Mouse (Mus musculus): ENCODE measurements at regions not wholly inside any gene's neighbourhood (a gene's known extent, or its start where the extent isn't known, plus 50 kb on each side); places are given as distances from the start of the nearest gene placed in this dataset.
"Not testable (repeated sequence)": the region's sequence is repeated elsewhere in the genome, so short reads cannot be mapped to it uniquely, and the experiment has no call there.

DNA sequence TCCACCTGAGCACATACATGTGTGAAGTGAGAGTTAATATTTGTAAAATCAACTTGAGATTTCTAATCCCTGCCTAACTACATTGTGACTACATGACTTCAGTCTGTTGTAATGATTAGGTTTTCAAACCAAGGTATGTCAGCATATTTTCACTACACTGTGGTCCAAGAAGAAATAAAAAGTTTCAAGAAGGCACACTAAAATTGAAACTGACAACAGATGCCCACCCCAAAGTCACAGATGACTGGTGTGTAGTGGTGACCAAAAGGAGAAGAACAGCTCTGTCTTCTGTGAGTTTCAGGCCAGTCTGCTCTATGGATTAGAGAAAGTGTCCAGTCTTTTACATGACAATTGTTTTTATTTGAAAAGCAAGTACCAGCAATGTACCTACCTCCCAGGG is 255.9 kb upstream of the Klf6 start:
- DNase-seq (ENCODE audit: low read depth), result no peak

DNA sequence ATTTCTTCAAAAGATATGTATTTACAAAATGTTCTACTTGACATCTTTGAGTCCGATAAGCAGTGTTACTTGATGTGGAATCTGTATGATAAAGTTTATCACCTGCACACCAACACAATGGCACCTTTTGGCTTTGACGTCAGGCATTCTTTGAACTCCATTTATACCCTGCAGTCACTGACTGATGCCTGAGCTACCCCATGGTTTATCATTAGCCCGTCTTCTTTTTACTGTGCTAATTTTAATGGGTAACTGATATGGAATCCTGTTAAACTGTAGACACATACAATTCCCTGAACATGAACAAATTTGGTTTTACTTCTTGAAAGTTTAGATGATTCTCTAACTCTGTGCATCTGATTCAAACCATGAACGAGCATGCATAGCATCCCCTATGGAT is 253.8 kb upstream of the Klf6 start:
- no peak for DNase-seq (ENCODE audit: low read depth)

DNA sequence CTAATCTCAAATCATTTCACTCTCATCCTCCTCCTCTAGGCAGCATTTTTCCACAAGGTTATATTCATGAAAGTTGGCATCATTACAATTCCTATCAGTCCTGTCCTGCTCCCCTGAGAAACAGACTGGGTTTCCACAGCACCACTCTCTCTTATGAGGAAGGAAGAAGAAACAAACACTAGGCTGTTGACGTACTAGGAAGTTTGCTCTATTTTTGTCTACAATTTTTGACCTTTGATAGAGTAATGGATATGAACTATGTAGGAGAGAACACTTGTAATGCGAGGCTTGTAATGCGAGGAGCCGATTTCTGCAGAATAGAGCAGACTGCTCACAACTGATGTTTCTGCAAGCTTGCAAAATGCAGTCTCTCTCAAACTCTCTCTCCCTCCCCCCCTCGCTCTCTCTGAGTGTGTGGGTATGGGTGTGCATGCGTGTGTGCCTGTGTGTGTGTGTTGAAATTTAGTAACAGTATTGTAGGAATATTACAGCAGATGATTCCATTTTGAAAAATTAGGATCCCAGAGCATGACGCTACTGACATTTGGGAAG is 247.0 kb upstream of the Klf6 start:
- no peak for DNase-seq (ENCODE audit: low read depth)

DNA sequence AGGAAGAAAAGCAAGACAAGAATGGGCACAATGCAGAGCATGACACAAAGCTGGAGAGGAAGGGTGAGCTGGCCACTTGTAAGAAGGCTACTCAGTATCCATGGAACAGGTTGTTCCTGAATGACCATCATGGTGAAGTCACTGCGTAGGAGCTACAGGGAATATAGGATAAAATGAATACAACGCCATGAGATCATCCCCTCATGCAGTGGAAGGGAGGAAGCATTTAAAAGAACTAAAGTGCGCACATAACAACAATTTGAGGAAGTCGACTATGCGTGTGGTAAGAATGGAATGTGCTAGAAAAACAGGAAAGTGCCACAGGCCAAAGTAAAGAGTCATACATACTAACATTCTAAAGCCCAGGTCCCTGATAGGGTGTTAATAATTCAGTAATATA is 246.4 kb upstream of the Klf6 start:
- DNase-seq (ENCODE audit: low read depth), result no peak

DNA sequence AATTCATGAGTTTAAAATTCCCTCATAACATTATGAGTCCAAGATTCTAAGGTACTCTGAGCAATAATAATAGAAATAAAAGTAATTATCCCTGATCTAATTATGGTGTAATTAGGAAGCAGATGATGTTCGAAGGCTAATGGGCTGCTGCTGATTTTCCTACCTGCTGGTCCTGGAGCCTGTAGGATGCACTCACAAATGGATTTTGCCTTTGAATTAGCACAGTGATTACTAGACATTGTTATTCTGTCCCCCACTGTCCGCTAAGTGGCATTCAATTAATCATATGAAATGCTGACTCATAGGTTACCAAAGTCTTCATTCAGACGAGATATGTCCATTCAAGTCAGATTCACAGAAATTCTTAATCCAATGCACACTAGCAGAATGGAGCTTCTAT is 246.0 kb upstream of the Klf6 start:
- DNase-seq (ENCODE audit: low read depth), result no peak

DNA sequence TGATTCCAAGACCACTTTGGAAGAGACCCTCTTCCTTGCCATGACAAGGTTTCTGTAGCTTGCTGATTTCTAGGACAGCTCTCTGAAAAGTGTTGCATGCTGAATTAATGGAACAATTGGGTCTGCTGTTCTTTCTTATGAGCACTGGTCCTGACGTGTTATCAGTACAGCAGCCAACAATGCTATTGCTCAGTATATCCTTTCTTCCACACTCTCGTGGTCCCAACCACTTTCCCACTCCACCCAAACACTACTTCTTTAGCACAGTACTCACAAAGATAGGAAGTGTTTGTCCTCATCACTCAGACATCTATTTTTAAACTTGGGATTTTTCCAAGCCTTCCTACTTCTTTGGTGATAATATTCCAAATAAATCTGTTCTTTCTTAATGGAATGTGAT is 233.2 kb upstream of the Klf6 start:
- DNase-seq (ENCODE audit: low read depth), result no peak

DNA sequence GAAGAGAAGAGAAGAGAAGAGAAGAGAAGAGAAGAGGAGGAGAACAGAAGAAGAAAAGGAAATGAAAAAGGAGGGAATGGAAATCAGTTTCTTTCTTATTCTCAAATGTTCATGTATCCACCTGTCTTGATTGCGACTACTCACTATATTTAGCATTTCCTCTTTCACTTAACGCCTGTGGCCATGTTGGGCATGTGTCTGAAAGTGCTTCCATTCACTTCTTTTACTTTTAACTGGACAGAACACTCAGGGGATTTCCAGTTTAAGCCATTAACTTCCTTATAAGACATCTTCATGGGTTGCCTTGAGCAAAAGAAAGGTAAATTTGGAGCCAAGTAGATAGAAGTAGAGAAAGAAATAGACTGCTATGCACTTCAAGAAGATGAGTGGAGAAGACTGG is 226.3 kb upstream of the Klf6 start:
- no peak for DNase-seq (ENCODE audit: low read depth)

DNA sequence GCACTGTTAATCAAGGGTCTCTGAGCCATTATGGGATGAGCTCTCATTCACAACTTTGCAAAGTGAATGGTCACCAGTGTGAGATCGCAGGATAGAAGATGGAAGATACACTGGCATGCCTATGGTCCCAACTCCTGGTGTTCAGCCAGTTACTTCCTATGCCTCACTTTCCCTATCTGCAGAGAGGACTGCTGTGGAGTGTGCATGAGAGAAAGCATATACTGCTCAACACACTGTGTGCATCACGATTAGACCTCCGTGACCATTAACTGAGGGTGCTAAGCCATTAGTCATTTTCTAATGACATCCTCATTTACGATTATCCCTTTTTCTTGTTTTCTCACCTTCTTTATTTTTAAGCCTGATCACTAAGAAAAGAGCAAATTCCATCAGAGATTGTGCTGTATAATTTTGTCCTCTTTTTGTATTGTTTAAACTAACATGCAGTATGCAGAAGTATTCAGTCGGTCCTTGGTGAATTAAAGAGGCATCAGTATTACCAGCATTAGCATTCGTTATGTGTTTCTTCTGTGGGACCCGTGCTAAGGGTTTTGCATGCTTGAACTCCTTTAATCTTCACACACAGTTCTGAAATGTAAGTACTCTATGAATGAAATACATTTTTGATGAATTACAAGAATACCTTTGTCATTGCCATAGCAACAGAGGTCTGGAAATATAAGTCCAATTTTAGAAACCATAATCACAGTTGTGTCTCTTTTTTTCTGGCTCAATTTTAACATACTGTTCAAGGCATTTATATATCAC is 219.4 kb upstream of the Klf6 start:
- no peak for DNase-seq (ENCODE audit: low read depth)

DNA sequence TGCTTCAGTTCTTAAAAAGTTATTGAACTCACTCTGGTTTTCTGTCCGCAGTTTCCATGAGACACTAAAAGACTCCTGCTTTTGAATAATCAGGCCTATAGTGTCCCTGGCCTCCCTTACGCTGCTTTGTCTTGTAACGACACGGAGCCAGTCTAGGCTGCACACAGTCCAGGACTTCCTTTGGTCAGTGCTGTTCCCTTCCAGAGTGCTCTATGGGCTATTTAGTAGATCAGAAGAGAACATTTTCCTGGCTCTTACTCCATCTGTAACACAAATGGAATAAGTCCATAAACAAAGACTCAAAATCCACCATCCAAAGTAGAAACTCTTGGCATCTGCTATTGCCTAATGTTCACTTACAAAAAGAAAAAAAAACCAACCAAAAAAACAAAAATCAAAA is 213.0 kb upstream of the Klf6 start:
- no peak for DNase-seq (ENCODE audit: low read depth)

DNA sequence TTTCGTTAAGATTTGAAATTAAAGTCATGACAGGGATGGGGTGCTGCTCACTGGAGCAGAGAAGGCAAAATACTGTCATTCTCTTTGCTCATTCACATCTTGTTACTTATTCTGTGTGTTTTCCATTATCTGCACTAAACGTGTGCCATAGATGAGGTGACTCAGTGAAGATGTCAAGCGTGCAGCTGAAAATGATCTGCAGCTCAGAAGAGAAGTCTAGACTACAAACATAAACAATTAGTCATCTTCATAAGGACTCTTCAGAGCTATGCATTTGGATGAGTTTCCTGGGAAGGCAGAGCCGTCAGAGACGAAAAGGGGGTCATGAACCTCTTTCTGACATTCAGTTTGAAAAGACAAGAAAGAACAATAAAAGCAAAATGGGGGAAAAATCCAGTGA is 203.7 kb upstream of the Klf6 start:
- DNase-seq (ENCODE audit: low read depth), result no peak

DNA sequence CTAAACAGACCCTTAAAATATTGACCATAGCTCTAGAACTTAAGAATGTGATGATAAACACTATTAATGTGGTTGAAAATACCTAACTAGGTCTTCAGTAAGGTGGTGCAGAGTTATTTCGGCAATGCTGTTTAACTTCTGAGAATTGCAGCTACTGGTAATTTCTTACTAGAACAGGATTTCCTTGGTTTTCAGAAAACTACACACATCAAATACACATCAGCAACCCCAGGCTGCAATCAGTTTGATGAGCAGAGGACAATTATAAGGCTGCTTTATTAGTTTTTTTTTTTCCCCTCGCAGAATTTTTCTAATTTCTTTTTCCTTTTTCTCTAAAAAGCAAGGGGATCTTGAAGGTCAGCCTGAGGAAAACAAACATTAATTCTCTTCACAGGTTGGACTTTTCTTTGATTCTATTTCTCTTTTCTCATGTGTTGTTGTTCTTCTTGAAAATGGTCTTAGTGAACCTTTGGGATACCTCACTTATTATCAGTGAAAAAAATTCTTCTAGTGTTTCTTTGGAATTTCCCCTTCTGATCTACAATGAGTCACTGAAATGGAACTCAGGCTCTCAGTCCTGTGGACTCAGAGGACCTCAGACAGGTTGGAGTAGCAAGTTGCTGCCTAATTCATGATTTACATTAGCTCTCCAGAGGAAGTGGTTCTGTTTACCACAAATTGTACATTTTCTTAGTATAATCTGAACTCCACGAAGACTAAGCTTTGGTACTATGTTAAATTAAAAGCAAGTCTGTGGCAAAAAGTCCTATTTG is 194.9 kb upstream of the Klf6 start:
- DNase-seq (ENCODE audit: low read depth), result no peak

DNA sequence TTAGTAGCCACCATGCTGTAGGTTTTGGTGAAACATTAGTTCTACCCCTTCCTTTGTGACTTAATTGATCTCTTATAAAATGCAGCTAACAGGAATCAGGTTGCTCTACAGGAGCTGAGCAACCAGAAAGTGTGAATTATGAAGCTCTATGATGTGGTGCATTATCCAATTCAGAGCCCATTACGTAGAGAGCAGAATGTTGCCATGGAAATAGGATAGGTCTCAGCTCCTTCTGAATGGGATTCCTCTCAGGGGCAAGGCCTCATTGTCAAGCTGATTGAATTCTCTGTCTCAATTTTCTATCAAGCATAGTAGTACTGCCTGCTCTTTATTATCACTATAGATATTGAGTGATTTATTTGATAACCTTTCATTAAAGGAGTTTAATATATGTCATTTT is 185.6 kb upstream of the Klf6 start:
- no peak for DNase-seq (ENCODE audit: low read depth)

DNA sequence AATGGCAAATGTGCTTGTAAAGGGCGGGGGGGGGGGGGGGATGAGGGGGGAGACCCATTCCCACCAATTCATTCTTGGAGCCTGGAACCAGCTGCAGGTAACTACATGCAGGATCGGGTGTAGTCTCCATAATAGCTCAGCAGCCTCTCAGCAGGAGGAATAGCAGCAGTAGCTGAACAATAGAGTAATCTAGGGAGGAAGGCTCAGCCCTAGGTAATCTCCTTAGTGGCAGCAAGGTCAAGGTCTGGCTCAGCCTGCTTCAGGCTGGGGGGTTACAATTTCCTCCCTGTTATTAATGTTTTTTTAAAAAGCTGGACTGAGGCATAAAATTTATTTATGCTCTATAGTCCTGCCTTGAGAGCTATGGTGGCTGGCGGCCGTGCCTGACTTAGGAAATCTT is 171.2 kb upstream of the Klf6 start:
- DNase-seq (ENCODE audit: low read depth), result no peak

DNA sequence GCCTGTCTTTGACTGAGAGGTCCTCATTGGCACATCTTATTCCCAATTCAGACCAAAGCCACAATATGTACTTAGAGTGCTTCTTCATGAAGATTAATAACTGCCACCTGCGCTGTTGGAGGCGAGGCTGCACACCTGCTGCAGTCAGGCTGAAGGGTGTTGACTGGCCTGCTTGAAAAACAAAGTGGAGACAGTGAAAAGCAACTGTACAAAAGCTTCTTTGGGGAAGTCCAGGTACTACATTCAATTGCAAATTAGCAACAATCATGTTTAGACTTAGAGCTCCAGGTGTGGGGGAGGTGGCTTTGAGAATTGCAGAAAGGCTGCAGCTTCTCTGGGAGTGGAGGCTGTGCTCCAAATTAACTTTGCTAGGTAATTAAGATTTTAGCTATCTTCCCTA is 170.6 kb upstream of the Klf6 start:
- DNase-seq (ENCODE audit: low read depth), result not testable (repeated sequence)

DNA sequence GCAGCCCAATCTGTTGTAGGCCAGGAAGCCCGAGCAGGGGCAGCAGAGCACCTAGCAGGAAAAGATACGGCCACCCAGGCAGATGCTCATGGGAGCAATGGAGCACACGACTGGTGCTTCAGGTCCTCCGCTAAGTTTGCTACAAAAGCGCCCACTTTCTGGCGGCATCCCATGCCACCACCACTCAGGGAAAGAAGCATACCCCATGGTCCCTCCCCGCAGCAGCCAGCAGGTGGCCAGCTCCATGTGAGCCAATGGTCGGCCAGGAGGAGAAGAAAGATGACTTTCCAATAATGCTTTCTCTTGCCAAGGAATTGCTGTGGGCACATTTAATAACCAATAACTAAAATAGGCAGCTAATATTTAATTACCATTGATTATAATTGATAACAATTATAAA is 166.7 kb upstream of the Klf6 start:
- DNase-seq (ENCODE audit: low read depth), result no peak

DNA sequence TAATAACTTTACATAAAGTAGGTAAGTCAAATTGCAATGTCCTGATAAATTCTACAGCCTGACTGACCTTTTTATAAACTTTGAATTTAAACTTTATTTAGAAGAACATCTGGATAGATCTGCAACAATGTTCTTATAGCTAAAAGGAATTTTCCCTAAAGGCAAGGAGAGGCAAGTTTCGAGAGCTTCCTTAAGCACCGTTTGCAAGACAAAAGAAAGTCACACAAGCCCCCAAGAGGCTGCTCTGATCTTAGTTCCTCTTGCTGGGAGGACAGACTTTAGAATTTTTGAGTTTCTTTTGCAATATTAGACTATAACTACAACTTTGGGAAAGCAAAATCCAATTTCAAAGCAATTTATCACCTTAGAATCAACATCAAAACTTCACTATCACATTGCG is 165.7 kb upstream of the Klf6 start:
- DNase-seq (ENCODE audit: low read depth), result not testable (repeated sequence)

DNA sequence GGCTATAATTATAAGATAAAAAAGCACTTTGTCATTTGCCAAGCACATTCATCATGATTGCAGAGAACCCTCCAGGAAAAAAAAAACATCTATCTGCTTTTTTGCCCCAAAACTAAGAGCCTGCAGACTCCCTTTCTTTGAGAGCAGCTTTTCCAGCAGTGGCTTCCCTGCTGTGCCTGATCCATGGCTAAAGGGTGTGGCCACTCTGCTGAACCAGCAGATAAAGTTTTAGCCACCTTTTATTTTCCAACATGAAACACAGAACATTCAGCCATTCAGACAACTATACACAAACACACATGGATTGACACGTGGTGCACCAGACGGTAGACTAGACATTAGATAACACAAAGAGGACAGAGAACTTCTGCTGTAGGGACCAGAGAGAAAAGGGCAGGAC is 164.9 kb upstream of the Klf6 start:
- DNase-seq (ENCODE audit: low read depth), result no peak

DNA sequence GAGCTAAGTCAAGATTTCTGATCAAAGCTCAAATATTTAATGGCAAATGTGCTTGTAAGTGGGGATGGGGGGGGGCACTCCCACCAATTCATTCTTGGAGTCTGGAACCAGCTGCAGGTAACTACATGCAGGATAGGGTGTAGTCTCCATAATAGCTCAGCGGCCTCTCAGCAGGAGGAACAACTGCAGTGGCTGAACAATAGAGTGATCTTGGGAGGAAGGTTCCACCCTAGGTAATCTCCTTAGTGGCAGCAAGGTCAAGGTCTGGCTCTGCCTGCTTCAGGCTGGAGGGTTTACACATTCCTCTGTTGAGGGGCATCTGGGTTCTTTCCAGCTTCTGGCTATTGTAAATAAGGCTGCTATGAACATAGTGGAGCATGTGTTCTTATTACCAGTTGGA is 164.0 kb upstream of the Klf6 start:
- not testable (repeated sequence) for DNase-seq (ENCODE audit: low read depth)

DNA sequence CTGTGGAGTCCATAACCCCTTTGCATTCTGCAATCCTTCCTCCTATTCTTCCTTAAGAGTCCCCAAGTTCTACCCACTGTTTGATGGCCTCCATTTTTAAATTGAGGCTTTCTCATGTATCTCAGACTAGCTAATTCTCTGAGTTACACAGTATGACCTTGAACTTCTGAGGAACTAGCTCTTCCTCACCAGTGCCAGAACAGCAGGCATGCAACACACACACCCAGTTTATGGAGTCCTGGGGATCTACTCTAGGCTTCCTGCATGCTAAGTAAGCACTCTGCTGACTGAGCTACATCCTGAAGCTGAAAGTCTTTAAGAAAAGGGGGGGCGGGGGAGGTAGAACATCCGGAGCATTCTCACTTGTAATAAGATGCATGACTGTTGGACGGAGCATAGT is 159.2 kb upstream of the Klf6 start:
- DNase-seq (ENCODE audit: low read depth), result no peak

DNA sequence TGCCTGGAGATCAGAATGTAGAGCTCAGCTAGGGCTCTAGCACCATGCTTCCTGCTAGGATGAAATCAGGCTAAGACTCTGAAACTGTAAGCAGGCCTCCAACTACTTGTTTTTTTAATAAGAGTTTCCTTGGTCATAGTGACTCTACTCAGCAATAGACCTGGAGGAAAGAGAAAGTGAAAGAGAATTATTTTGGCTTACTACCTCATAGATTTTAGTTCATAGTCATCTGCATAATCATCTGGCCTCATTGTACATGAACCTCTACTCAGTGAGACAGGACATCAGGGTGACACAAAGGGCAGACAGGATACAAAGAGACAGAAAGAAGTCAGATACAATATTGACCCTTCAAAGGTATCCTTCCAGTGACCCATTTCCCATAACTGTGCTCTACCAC is 156.3 kb upstream of the Klf6 start:
- DNase-seq (ENCODE audit: low read depth), result no peak

DNA sequence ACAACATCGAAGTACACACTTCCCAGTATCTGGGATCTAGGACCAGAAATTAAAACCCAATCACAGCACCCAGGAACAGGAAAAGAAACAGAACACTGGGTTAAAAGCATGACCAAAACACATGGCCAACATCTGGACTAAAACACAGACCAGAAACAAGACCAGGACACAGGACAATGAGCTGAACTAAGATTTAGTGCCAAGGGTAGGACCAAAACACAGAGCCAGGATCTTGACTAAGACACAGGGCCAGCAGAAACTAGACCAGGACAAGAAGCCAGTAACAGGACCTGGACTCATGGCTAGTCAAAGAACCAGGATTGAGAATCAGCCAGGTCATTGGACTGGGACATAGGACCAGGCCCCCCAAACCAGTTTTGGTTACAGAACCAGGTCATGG is 149.6 kb upstream of the Klf6 start:
- no peak for DNase-seq (ENCODE audit: low read depth)

DNA sequence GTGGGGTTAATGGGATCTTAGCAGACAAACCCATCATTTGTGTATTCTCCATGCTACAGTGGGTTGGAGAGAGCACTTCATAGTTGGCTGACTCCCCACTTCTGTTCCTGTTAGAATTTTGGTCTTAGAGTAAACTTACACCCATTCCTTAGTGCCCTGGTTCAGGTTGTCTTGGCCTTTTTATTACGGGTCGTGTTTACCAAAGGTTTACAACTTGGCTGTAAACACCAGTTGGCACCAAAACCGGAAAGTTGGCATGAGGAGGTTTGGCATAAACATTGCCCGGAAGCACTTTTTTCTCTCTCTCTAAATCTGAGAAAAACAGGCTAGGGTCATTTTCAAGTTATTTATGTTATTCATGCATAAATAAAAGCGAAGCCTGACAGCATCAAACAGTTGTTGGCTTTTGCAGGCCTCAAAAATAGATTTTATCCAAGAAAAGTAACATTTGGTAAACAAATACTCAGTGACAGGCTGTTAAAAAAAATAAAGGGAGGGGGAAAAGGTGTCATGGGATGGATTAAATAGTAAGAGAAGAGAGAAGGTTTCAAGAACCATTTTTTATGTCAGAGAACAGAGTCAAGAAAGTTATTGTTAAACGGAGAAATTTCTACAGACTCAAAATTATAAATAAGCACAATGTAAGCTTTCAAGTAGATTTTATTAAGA is 148.0 kb upstream of the Klf6 start:
- DNase-seq (ENCODE audit: low read depth), result no peak

DNA sequence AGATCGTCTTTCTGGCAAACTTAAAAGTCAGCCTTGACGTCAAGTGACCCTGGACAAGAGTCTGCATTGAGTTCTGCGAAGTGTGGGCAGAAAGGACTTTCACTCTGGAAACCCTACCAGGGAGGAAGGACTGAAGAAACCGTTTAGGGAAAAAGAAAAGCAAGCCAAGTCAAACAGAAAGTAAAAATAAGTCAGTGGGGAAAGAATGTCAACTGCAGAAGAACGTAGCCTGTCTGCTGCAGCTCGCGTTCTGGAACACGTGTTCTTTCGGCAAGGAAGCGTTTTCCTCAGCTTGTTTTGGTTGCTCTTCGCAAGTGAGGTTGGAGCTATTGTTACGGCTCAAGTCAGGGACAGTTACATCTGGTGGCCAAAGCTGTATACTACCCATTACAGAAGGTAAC is 147.1 kb upstream of the Klf6 start:
- no peak for DNase-seq (ENCODE audit: low read depth)
